Mouse (Mus musculus) ZHBTc4 (cell line): ENCODE results near the gene Mrps34.

ENCODE experiments used
- DNase-seq: peaks from one replicate; pipeline ENCODE4 v3.0.0-alpha.2; 2011; ENCODE audit warnings: low read depth, low spot score

Gene Mrps34

GRCm38 (mm10) chr17:24881738-24882440 is 13.0 kb upstream of the Mrps34 start:
- peak; percentile 86 for DNase-seq

DNA sequence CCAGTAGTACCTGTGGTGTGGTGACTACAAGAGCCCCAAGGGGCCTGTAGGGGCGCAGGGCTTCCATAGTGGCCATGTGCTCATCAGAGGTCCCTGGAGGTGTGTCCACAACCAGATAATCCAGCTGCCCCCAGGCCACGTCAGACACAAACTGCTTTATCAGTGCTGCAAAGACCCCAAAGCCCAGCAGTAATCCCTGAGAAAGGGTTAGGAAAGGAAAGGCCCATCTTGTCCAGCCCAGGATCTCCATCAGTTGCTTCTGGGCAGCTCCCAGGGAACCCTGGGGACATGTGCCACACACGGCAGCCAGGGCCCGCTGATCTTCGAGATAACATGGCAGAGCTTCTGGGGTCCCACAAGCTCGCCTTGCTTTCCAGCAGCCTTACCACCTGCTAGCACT is 10.5 kb upstream of the Mrps34 start:
- DNase-seq, result no peak

DNA sequence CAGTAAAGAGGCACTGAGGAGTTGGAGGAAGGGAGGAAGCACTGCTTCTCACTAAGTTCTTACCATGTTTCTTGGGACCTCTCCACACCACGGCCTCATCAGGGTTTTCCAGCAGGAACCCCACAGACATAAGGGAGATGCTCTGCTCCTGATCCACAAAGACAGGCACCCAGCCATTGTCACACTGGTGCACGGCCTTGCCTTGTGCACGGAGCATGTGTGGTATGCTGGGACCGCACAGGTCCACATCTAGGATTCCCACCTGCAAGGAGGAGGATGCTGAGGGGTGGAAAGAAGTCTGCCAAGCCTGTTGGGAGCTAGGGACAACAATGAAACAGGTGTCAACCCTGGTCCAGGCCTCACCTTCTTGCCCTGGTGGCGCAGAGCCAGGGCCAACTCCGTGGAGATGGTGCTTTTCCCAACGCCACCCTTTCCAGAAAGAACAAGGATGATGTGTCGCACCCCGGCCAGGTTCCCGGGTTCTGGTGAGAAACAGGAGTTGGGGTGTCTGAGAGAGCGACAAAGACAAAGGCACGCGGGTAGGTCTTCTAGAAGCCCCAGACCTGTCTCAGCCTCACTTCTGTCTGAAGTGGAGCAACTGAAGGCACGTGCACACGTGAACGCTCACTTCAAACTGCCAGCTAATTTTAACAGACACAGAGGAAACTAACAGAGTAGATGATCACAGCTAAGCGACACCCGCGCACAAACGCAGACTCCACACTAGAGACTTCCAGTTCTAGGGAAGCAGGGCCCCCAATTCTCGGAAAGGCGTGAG is 9.4 kb upstream of the Mrps34 start:
- peak; percentile 14 for DNase-seq

DNA sequence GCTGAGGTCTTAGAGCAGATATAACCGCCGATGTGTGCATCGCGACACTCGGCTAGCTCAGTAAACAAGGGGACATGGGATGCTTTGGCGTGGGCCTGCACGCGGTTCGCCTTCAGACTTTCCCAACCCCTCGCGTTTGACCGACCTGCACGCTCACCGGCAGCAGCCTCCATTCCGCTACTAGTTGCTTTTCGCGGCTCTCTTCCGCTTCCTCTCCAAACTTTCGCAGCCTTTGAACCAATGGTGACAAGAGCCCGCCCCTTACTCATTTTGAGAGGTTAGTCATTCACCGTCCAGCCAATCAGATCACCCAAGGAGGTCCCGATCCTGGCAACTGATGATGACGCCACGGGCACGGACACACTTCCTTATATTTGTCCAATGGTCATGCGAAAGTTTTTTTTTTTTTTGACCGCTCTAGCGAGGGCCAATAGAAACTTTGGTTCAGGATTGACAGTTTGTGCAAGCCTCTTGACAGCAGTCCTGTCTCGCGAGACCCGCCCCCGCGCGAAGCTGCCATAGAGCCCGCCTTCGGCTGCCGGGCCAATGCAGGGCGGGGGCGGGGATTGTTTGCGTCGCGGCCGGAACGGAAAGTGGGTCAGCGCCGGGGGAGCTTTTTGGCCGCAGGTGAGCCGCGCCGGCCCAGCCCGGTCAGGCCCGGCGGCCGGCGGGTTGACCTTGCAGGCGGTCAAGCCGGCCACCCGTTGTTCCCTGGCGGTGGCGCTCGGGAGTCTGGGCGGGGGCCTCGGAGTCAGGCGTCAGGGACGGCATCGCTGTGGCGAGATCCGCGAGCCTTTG is 8.6 kb upstream of the Mrps34 start, which contains the start of the genes Nubp2 and Spsb3:
TSS of gene Nubp2 (minus strand) at position 216 of the 798 bp plus-strand sequence.
TSS of gene Spsb3 (plus strand) at position 510 of the 798 bp plus-strand sequence.
- DNase-seq, result peak; percentile 99

- DNase-seq, result no peak
These were observed 8.0 kb upstream of the Mrps34 start for GRCm38 (mm10) chr17:24886932-24887271.

DNA sequence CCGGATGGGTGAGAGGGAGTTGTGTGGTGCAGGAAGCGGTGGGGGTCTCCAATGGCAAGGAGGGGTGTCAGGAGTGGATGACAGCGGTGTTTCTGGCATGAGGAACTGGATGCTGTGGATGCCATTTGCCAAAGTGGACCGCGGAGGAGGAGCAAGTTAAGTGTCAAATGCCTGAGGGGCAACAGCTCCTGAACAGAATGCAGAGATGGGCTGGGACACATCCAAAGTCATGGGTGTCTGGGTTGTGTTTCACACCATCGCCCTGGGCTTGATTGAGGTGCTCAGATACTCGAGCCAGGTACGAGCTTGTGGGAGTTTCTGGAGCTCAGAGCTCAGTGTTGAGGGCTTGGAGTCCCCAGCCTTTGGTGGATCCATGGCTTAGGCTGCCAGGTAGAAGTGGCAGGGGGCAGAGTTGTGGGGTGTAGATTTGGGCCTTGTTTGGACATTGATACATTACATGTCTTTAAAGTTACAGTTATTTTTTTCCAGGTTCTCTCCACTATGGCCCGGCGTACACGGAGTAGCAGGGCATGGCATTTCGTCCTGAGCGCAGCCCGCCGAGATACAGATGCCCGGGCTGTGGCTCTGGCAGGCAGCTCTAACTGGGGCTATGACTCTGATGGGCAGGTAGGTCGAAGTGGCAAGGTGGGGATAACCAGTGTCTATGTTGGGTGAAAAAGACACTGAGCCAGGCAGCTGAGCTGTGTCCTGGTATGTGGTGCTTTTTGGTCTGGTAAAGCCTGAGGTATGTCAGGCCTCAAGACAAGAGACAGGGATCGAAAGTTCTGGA is 7.4 kb upstream of the Mrps34 start:
- peak; percentile 40 for DNase-seq

DNA sequence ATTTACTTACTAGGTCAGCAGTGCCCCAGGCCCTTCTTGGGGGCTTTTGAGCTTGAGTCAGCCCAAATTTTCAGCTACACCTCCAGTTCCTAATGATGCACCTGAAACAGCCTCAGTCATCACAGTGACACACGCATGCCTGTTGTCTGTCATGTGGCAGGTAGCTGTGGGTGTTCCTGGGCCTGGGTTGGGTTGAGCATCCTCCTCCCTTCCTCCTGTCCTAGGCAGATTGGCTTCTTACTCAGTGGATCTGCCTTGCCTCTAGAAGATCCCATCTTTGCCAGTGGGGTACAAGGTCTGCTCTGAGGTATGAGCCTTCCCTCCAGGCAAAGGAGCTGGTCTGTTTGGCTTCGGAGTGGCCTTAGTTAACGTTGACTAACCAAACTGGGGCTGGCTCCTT is 6.1 kb upstream of the Mrps34 start:
- DNase-seq, result no peak

GRCm38 (mm10) chr17:24890151-24891092 is 4.5 kb upstream of the Mrps34 start:
- DNase-seq, result no peak

- DNase-seq, result no peak
These were observed 3.6 kb upstream of the Mrps34 start for GRCm38 (mm10) chr17:24891321-24891720.

DNA sequence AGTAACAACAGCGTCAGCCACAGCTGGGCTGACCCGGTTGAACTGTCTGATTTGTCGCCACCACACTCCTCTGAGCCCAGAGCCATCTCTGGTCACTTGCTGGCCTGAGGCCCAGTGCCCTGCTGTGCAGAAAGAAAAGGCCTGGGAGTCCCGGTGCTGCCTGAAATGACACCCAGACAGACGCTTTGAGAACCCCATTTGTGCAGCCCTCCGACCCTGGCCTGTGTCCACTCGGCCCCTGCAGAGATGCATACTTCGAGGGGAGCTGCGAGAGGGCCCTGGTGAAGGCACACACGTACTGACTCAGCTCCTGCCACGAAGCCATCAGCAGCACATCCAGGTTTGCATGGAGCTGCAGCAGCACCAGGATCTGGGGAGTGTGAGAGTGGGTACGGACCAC is 2.1 kb upstream of the Mrps34 start:
- DNase-seq, result no peak

DNA sequence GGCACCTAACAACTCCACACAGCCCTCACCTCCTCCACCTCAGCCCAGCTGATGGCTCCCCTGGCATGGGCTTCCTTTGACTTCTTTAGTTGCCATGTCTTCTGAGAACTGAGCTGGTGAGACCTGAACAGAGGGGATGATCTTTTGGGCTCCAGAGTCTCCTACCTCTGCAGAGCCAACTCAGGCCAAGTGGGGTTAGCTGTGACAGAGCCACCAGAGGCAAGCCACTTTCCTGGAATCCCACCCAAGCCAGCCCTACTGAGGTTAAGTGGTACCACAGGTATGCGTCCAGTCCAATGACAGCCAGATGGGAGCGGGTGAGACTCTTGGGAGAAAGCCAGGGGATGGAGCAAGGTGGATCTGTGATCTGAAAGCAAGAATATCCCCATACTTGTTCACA is 1.6 kb upstream of the Mrps34 start:
- no peak for DNase-seq

GRCm38 (mm10) chr17:24894061-24894994 is 588 bp upstream of the Mrps34 start:
- no peak for DNase-seq

- no peak for DNase-seq
These were observed 790 bp downstream of the Mrps34 start for GRCm38 (mm10) chr17:24895571-24896240.

- DNase-seq, result peak; percentile 93
These were observed 1.5 kb downstream of the Mrps34 start, which contains the start of gene Nme3 for GRCm38 (mm10) chr17:24896241-24896992. Nme3 (plus strand) TSS chr17:24896500.

- DNase-seq, result no peak
These were observed 2.0 kb downstream of the Mrps34 start for GRCm38 (mm10) chr17:24896993-24897269.

DNA sequence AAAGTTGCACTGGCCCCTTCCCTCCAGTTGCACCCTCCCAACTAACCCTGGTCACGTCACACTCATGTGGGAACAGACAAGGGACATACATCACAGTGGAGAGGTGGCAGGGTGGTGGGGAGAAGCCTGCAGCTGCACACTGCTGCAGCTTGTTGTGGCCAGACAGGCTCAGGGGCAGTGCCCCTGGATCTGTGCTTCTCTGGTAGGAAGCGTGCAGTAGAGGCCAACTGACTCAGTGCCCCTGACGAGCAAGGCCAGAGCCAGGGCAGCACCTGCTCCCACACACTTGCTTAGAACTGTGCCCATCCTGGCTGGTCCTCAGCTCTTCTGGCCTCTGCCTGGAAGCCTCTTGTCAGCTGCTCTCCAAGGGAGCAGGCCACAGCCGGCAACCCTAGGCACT is 2.7 kb downstream of the Mrps34 start:
- no peak for DNase-seq

DNA sequence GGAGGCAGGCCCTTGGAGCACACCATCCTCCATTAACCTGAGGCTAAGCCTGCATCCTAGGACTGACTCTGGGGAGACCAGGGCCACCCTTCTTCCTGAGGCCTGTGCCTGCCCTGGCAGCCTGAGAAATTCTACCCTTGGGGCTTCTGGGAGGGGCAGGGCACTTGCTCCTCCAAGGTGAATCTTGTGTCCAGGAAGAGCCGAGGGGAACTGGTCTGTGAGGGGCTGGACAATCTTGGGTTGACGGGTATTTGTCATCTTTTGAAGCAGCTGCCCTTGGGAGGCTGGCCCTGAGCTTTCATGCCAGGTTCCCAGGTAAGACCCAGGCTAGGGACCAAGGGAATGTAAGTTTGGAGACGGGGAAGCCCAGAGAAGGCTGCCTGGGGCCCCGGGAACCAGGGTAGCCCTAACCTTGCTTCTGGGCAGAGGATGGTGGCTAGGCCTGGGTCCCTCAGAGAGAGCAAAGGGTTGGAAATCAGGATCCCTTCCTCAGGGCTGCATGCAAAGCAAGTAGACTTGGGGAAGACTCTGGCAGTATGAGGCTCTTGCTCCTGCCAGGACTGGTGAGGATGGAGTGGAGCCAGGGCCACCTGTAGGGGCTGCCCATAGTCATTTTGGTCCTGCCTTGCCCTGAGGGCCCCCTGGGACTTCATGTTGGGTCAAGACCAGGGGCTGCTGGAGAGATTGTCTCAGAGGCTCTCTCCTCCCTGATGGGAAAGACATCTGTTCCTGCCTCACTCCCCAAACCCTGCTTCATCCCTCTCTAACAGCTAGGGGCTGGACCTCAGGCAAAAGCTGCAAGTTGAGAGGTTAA is 3.3 kb downstream of the Mrps34 start:
- DNase-seq, result no peak
